Mouse (Mus musculus) testis, adult 2 months (tissue): ENCODE measurements around the gene Gramd2. TPM values are rescaled to one million over a fixed set of nuclear protein-coding genes. Genes with fewer than 3 reads are reported as not detected.

Source experiments
- H3K27ac ChIP-seq: fragments of 200-500 bp; 2 replicates; pipeline ENCODE4 v1.5.1; 2012; ENCODE audit warnings: low read depth, low read length; ENCODE audit not compliant: control insufficient read depth, insufficient read depth
- H3K27me3 ChIP-seq: fragments of 200-500 bp; 2 replicates; pipeline ENCODE4 v1.6.1; 2012; ENCODE audit warnings: mild to moderate bottlenecking, low read length, moderate library complexity; ENCODE audit not compliant: control insufficient read depth, insufficient read depth
- H3K36me3 ChIP-seq: fragments of 200-500 bp; 2 replicates; pipeline ENCODE4 v1.6.1; 2012; ENCODE audit warnings: mild to moderate bottlenecking, low read length; ENCODE audit not compliant: control insufficient read depth, insufficient read depth
- H3K4me1 ChIP-seq: fragments of 200-500 bp; 2 replicates; pipeline ENCODE4 v1.6.1; 2012; ENCODE audit warnings: low read length; ENCODE audit not compliant: control insufficient read depth, insufficient read depth
- H3K4me3 ChIP-seq: fragments of 200-500 bp; 2 replicates; pipeline ENCODE4 v1.5.1; 2012; ENCODE audit warnings: low read depth, mild to moderate bottlenecking, low read length, moderate library complexity, mixed read lengths; ENCODE audit not compliant: control insufficient read depth
- CTCF ChIP-seq: fragments of 200-500 bp; IDR thresholded peaks from 2 replicates; pipeline ENCODE4 v1.5.1; 2012; ENCODE audit warnings: low read depth, mild to moderate bottlenecking, inconsistent platforms, low read length, moderate library complexity; ENCODE audit not compliant: control insufficient read depth, insufficient read depth, insufficient replicate concordance
- POLR2A ChIP-seq: fragments of 200-500 bp; IDR thresholded peaks from 2 replicates; pipeline ENCODE4 v1.6.1; 2012; ENCODE audit warnings: low read depth, mild to moderate bottlenecking, inconsistent platforms, low read length, moderate library complexity; ENCODE audit not compliant: control insufficient read depth
- polyA plus RNA-seq: library from polyadenylated mRNA; depleted of rRNA; stranded (reverse); fragments of >200 nt; gene quantifications from 2 replicates; pipeline ENCODE4 v1.2.3, GENCODE M21; 2012

Gene Gramd2
- polyA plus RNA-seq, 1 experiment, result 14.5 TPM

- Histone ChIP-seq H3K4me3 (no peak overlapping the region), H3K4me1 (no peaks in the 10 kb centered on the region; the same call in 1 of the 2 replicates), H3K36me3 (no peaks in the 10 kb centered on the region), H3K27ac (no peak overlapping the region), H3K27me3 (no peaks in the 10 kb centered on the region)
- TF ChIP-seq POLR2A (no peak), CTCF (no peak)
Measured at GRCm38 (mm10) chr9:59725515-59725914, 45.6 kb downstream of the Gramd2 start.

- Histone ChIP-seq H3K4me1 (no peaks in the 10 kb centered on the region; the same call in 1 of the 2 replicates), H3K27me3 (no peaks in the 10 kb centered on the region), H3K27ac (no peak overlapping the region), H3K4me3 (no peak overlapping the region), H3K36me3 (no peaks in the 10 kb centered on the region)
- no peak for TF ChIP-seq CTCF
- no peak for TF ChIP-seq POLR2A
Measured at GRCm38 (mm10) chr9:59727569-59728286, 47.8 kb downstream of the Gramd2 start.

DNA sequence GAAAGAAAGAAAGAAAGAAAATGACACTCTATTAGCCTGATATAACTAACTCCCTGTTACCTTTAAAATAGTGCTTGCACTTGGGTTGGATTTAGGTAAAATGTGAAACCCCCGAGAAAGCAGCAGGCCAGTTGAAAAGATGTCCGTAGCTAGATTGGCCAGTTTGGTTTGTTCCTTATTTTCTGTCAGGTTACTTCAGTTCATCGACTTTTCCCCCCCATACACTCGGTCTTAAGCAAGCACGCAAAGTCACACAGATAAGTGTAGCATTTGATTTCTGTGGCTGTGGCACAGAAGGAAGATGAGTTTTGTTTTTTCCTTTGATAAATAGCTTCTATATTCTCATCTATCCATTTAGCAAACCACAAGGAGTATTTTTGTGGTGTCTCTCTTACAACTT is 51.2 kb downstream of the Gramd2 start:
- no peak for TF ChIP-seq CTCF
- no peaks in the 10 kb centered on the region for H3K36me3 ChIP-seq
- no peaks in the 10 kb centered on the region for H3K4me1 ChIP-seq
- H3K27ac ChIP-seq, result no peak overlapping the region
- no peak overlapping the region for H3K4me3 ChIP-seq
- H3K27me3 ChIP-seq, result no peaks in the 10 kb centered on the region

DNA sequence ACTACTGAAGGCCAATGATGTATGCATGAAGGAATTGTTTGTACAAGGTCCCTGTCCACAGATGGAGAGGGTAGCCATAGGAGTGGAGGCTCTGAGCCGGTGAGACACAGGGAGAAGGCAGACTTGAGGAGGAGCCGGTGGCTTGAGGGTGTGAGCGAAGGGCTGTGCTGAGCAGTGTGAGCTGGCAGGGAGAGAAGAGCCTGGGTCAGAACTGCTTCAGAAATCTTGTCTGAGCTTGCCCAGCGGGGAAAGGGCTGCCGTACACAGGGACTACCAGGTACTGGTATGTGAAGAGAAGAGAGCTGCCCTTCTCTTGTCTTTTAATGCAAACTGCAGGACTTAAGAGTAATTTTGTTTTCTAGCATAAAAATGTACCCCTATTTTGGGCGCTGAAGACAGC is 53.1 kb downstream of the Gramd2 start:
- H3K27me3 ChIP-seq, result no peaks in the 10 kb centered on the region
- H3K4me1 ChIP-seq, result no peaks in the 10 kb centered on the region
- H3K27ac ChIP-seq, result no peak overlapping the region
- no peaks in the 10 kb centered on the region for H3K36me3 ChIP-seq
- no peak overlapping the region for H3K4me3 ChIP-seq
- TF ChIP-seq CTCF (no peak), POLR2A (no peak)

GRCm38 (mm10) chr9:59735394-59735793 is 55.5 kb downstream of the Gramd2 start:
- H3K4me1 ChIP-seq, result no peaks in the 10 kb centered on the region
- no peaks in the 10 kb centered on the region for H3K36me3 ChIP-seq
- TF ChIP-seq CTCF (no peak), POLR2A (no peak)
- H3K27me3 ChIP-seq, result no peaks in the 10 kb centered on the region
- no peak overlapping the region for H3K4me3 ChIP-seq
- no peak overlapping the region for H3K27ac ChIP-seq

- Histone ChIP-seq H3K4me3 (no peak overlapping the region), H3K4me1 (no peaks in the 10 kb centered on the region), H3K27me3 (no peaks in the 10 kb centered on the region), H3K36me3 (no peaks in the 10 kb centered on the region), H3K27ac (no peak overlapping the region)
- TF ChIP-seq POLR2A (no peak), CTCF (no peak)
Measured at GRCm38 (mm10) chr9:59740593-59740992, 60.6 kb downstream of the Gramd2 start.

DNA sequence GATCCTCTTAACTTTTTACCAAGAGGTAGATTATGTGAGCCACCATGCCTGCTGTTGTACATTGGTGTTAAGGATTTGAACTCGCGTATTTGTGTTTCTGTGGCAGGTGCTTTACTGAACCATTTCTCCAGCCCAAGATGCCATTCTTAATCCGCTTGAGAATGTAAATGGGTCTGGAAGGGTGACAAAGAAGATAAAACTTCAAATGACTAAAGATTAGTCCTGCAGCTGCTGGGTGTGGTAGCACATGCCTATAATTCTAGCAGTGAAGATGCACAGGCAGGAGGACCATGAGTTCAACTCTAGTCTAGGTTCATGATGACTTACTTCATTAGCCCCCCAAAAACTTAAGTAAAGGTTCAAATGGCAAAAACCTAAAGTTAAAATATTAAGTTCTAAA is 64.0 kb downstream of the Gramd2 start:
- Histone ChIP-seq H3K36me3 (no peaks in the 10 kb centered on the region), H3K4me1 (peaks cover 2% of the 10 kb centered on the region), H3K27me3 (no peaks in the 10 kb centered on the region), H3K4me3 (no peak overlapping the region), H3K27ac (no peak overlapping the region)
- no peak for TF ChIP-seq CTCF

GRCm38 (mm10) chr9:59748387-59748786 is 68.4 kb downstream of the Gramd2 start:
- Histone ChIP-seq H3K27ac (no peak overlapping the region), H3K4me1 (peaks cover 5% of the 10 kb centered on the region), H3K36me3 (no peaks in the 10 kb centered on the region), H3K27me3 (no peaks in the 10 kb centered on the region), H3K4me3 (no peak overlapping the region)
- TF ChIP-seq CTCF (no peak), POLR2A (no peak)
